Mouse (Mus musculus) kidney, adult 2 months (tissue): ENCODE results near the gene Cenpv. TPM values are rescaled to one million over a fixed set of nuclear protein-coding genes. Genes with fewer than 3 reads are reported as not detected.

Source experiments
- DNase-seq: peaks from one replicate; pipeline ENCODE4 v3.0.0; 2021
- H3K27ac ChIP-seq: fragments of 200-500 bp; 2 replicates; pipeline ENCODE4 v1.5.1; 2012; ENCODE audit warnings: low read depth, low read length, control low read depth, inconsistent platforms; ENCODE audit not compliant: insufficient read depth
- H3K27me3 ChIP-seq: fragments of 200-500 bp; replicated peaks from 2 replicates; pipeline ENCODE4 v1.6.1; 2012; ENCODE audit warnings: mild to moderate bottlenecking, moderate library complexity, low read length, inconsistent platforms; ENCODE audit not compliant: control insufficient read depth, insufficient read depth
- H3K36me3 ChIP-seq: fragments of 200-500 bp; 2 replicates; pipeline ENCODE4 v1.6.1; 2012; ENCODE audit warnings: mild to moderate bottlenecking, moderate library complexity, low read length, inconsistent platforms; ENCODE audit not compliant: control insufficient read depth, insufficient read depth
- H3K4me1 ChIP-seq: fragments of 200-500 bp; 2 replicates; pipeline ENCODE4 v1.6.1; 2011; ENCODE audit warnings: low read length; ENCODE audit not compliant: control insufficient read depth, insufficient read depth
- H3K4me3 ChIP-seq: fragments of 200-500 bp; 2 replicates; pipeline ENCODE4 v1.5.1; 2011; ENCODE audit warnings: mild to moderate bottlenecking, low read depth, low read length, control low read depth; ENCODE audit not compliant: insufficient read depth
- CTCF ChIP-seq: fragments of 200-500 bp; conservative IDR thresholded peaks from 2 replicates; pipeline ENCODE4 v1.5.1; 2011; ENCODE audit warnings: low read depth, mild to moderate bottlenecking, control low read depth, low read length, moderate library complexity, mixed read lengths; ENCODE audit not compliant: insufficient read depth, insufficient read length
- POLR2A ChIP-seq: fragments of 200-500 bp; IDR thresholded peaks from one replicate; pipeline ENCODE4 v1.6.1; 2011; ENCODE audit warnings: low read depth, low read length, control low read depth
- WGBS: fragments of 180-500 bp; shearing (Covaris S2); methylation state at CpG from one replicate; pipeline ENCODE4 v1.1.7; 2018; 5-methylcytosine and 5-hydroxymethylcytosine counted together
- polyA plus RNA-seq: library from polyadenylated mRNA; depleted of rRNA; stranded (reverse); fragments of >200 nt; gene quantifications from 2 replicates; pipeline ENCODE4 v1.2.3, GENCODE M21; 2012

Gene Cenpv
- polyA plus RNA-seq, 1 experiment, result 41.7 TPM

DNA sequence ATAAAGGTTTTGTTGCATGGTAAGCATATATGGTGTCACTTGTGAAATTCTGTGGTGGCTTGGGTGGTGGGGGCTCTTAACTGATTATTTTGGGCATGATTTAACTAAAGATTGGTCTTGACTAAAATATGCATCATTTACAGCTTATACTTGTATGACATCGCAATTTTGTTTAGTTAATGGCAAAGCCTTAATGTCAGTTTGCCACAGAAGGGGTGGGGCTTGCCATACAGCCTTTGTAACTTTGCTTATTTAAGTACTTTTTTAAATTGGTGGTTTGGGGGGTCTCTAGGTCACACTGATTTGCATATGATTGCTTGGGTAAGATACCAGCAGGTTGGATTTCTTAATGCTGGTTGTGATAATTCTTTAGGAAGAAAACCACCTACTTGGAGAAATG, 14.1 kb upstream of the Cenpv start:
- 2% methylated on average over 1 of the region's 1 CpGs for WGBS
- no peak overlapping the region for H3K27ac ChIP-seq
- peaks cover 22% of the 10 kb centered on the region for H3K4me1 ChIP-seq
- no peaks in the 10 kb centered on the region for H3K27me3 ChIP-seq
- no peak for DNase-seq
- no peak for TF ChIP-seq POLR2A
- TF ChIP-seq CTCF, result no peak
- H3K36me3 ChIP-seq, result peaks cover 12% of the 10 kb centered on the region
- H3K4me3 ChIP-seq, result peak overlapping the region; percentile 40; the same call in 1 of the 2 replicates

- Histone ChIP-seq H3K27me3 (no peaks in the 10 kb centered on the region), H3K36me3 (peaks cover 12% of the 10 kb centered on the region), H3K4me3 (peak overlapping the region; percentile 63), H3K4me1 (peaks cover 19% of the 10 kb centered on the region; the same call in 1 of the 2 replicates), H3K27ac (peak overlapping the region; percentile 94)
- DNase-seq, result peak; percentile 93
- TF ChIP-seq CTCF, result no peak
- TF ChIP-seq POLR2A, result peak; percentile 99
- WGBS, result under 1% methylated on average over 58 of the region's 58 CpGs
These were observed 12.4 kb upstream of the Cenpv start for GRCm38 (mm10) chr11:62551226-62552119.

DNA sequence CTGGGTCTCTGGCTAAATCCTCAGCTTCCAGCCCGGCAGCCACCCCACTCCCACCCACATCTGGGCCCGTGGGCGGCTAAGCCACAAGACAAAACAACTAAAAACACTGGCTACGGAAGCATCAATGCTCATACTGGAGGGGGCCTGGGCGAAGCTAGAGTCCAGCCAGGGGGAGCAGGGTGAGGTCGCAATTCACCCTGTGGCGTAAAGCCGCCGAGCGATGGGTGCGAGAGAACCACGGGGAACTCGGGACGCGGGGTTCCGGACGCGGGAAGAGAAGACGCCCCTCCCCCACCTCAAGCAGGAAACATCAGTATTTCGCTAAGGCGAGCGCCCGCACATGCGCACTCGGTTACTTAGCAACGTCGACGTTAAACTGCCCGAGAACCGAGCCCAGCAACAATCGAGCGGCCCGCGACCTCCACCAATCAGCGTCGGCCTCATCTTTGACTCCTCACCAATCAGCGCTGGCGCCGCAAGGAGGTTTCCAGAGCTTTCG, 11.7 kb upstream of the Cenpv start, which contains the start of gene Ubb:
Gene Ubb, plus strand, starts transcription at position 445 of the 499 bp plus-strand sequence.
- Histone ChIP-seq H3K36me3 (peaks cover 12% of the 10 kb centered on the region), H3K4me3 (peak within 1 kb of the TSS; percentile 90), H3K27me3 (no peaks in the 10 kb centered on the region), H3K27ac (peak within 1 kb of the TSS; percentile 98), H3K4me1 (peaks cover 18% of the 10 kb centered on the region; the same call in 1 of the 2 replicates)
- TF ChIP-seq POLR2A, result peak; percentile 81
- no peak for TF ChIP-seq CTCF
- DNase-seq, result peak; percentile 100
- under 1% methylated on average over 40 of the region's 40 CpGs for WGBS

GRCm38 (mm10) chr11:62550227-62550685, 11.2 kb upstream of the Cenpv start:
- H3K4me3 ChIP-seq, result peak overlapping the region; percentile 90
- H3K36me3 ChIP-seq, result peaks cover 12% of the 10 kb centered on the region
- TF ChIP-seq POLR2A (no peak), CTCF (no peak)
- WGBS, result 0% methylated on average over 11 of the region's 11 CpGs
- H3K27ac ChIP-seq, result peak overlapping the region; percentile 98
- peaks cover 15% of the 10 kb centered on the region; the same call in 1 of the 2 replicates for H3K4me1 ChIP-seq
- no peaks in the 10 kb centered on the region for H3K27me3 ChIP-seq
- peak; percentile 74 for DNase-seq

DNA sequence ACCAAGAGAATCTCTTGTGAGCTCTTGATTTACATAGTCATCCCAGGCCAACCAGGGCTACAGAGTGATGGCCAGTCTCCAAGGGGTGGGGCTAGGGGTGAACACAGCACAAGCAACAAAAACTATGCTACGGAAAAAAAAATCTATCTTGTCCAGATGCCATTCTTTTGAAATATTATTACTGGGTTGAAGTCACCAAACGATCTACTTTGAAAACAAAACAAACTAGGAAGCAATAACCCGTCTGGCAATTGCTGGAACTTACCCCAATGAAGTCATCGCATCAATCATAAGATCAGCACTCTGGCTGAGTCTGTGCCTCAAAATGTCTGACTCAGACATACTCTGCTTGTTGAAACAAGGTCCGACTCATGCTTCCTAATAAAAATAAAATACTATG, 10.7 kb upstream of the Cenpv start:
- Histone ChIP-seq H3K4me3 (peak overlapping the region; percentile 22; the same call in 1 of the 2 replicates), H3K27ac (peak overlapping the region; percentile 98), H3K4me1 (peaks cover 10% of the 10 kb centered on the region; the same call in 1 of the 2 replicates), H3K36me3 (peaks cover 12% of the 10 kb centered on the region), H3K27me3 (no peaks in the 10 kb centered on the region)
- WGBS, result 1% methylated on average over 5 of the region's 5 CpGs
- DNase-seq, result peak; percentile 90
- TF ChIP-seq CTCF, result no peak
- TF ChIP-seq POLR2A, result no peak

DNA sequence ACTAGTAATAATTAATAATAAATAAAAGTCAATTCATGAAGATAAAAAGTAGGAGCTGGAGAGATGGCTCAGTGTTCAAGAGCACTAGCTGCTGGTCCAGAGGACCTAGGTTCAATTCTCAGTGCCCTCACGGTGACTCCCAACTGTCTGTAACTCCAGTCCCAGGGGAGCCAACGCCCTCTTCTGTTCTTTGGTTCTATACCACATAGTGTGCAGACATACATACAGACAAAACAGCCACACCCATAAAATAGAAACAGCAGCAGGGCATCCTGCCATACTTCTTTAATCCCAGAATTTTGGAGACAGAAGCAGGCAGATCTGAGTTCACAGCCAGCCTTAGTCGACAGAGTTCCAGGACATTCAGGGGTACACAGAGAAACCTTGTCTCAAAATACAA, 4.9 kb upstream of the Cenpv start:
- WGBS, result 92% methylated on average over 3 of the region's 3 CpGs
- TF ChIP-seq CTCF (no peak), POLR2A (no peak)
- Histone ChIP-seq H3K4me3 (no peak overlapping the region), H3K4me1 (peaks cover 3% of the 10 kb centered on the region; the same call in 1 of the 2 replicates), H3K27ac (no peak overlapping the region), H3K36me3 (no peaks in the 10 kb centered on the region), H3K27me3 (no peaks in the 10 kb centered on the region)
- DNase-seq, result no peak

- DNase-seq, result no peak
- TF ChIP-seq POLR2A, result no peak
- TF ChIP-seq CTCF, result no peak
- WGBS, result 81% methylated on average over 8 of the region's 8 CpGs
- Histone ChIP-seq H3K36me3 (no peaks in the 10 kb centered on the region), H3K4me3 (no peak overlapping the region), H3K27me3 (no peaks in the 10 kb centered on the region), H3K4me1 (peaks cover 5% of the 10 kb centered on the region; the same call in 1 of the 2 replicates), H3K27ac (no peak overlapping the region)
These were observed 2.5 kb upstream of the Cenpv start for GRCm38 (mm10) chr11:62541581-62541980.
